Mouse (Mus musculus): Measurements from ENCODE around the gene Sptssa.

DNA sequence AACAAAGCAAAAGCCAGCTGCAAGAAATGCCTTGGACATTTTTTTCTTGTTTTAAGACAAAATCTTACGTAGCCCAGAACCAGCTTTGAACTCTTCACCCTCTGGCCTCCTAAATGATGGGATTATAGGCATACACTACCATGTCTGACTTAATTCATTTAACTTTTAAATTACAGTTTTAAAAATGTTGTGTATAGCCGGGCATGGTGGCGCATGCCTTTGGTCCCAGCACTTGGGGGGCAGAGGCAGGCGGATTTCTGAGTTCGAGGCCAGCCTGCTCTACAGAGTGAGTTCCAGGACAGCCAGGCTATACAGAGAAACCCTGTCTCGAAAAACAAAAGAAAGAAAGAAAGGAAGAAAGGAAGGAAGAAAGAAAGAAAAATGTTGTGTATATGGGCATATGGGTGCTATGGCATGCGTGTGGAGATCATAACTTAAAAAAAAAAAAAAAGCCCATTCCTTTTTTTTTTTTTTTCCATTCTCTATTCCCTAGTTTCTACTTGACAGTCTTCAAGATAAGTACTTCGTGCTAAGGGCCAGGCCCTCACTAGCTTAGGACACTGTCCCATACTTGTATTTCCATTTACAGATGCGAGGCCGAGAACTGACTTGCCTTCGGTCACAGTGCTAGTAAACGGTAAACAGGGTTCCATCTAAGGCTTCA, 38.6 kb upstream of the Sptssa start:
- TF ChIP-seq POLR2A (IDR thresholded peaks at IDR 0.05; ENCODE audit: extremely low read depth, insufficient read depth, low read length) (no peak), CTCF (IDR thresholded peaks at IDR 0.05; ENCODE audit: low read depth, low read length) (no peak)

Data from liver, adult 2 months (tissue).